Mouse (Mus musculus) MEL (cell line): ENCODE measurements around the gene Col20a1. TPM values are rescaled to one million over a fixed set of nuclear protein-coding genes. Genes with fewer than 3 reads are reported as not detected.

Experiments used
- DNase-seq: peaks from one replicate; pipeline ENCODE4 v3.0.0; 2011; ENCODE audit warnings: low read depth, low spot score
- H3K27ac ChIP-seq: 2 replicates; pipeline ENCODE4 v1.5.1; 2012; ENCODE audit warnings: low read depth, mild to moderate bottlenecking, control low read depth, low read length, moderate library complexity; ENCODE audit not compliant: control insufficient read depth
- H3K27me3 ChIP-seq, 2 experiments: fragments of 150-350 bp in 1 of 2; sonication (generic) in 1 of 2; 2 replicates each; pipeline ENCODE4 v1.6.1; 2012; ENCODE audit warnings: low read length in 2 of 2, mild to moderate bottlenecking in 2 of 2, improper control_type of control experiment in 1 of 2, moderate library complexity in 1 of 2; ENCODE audit not compliant: insufficient read depth in 2 of 2, control insufficient read depth in 1 of 2
- H3K36me3 ChIP-seq, 2 experiments: 2 replicates each; pipeline ENCODE4 v1.6.1; 2012 to 2014; ENCODE audit warnings: low read length in 2 of 2, improper control_type of control experiment in 1 of 2, inconsistent platforms in 1 of 2, mild to moderate bottlenecking in 1 of 2; ENCODE audit not compliant: insufficient read depth in 2 of 2, control insufficient read depth in 1 of 2
- H3K4me1 ChIP-seq, 2 experiments: fragments of 150-350 bp in 1 of 2; sonication (generic) in 1 of 2; 2 replicates each; pipeline ENCODE4 v1.6.1; 2012; ENCODE audit warnings: low read length in 2 of 2, improper control_type of control experiment in 1 of 2, mild to moderate bottlenecking in 1 of 2; ENCODE audit not compliant: insufficient read depth in 2 of 2, control insufficient read depth in 1 of 2
- H3K4me3 ChIP-seq, 2 experiments: fragments of 150-350 bp in 1 of 2; sonication (generic) in 1 of 2; 2 replicates each; pipeline ENCODE4 v1.5.1; 2012; ENCODE audit warnings: low read depth in 2 of 2, low read length in 2 of 2, mild to moderate bottlenecking in 2 of 2, moderate library complexity in 2 of 2, control low read depth in 1 of 2, improper control_type of control experiment in 1 of 2; ENCODE audit not compliant: control insufficient read depth in 1 of 2, insufficient read depth in 1 of 2
- H3K79me2 ChIP-seq: 2 replicates; pipeline ENCODE4 v1.6.1; 2012; ENCODE audit warnings: mild to moderate bottlenecking, low read length, moderate library complexity; ENCODE audit not compliant: control insufficient read depth, poor library complexity, insufficient read depth
- H3K9ac ChIP-seq: 2 replicates; pipeline ENCODE4 v1.6.1; 2012; ENCODE audit warnings: low read depth, mild to moderate bottlenecking, control low read depth, low read length, moderate library complexity; ENCODE audit not compliant: control insufficient read depth, poor library complexity, severe bottlenecking
- H3K9me3 ChIP-seq: fragments of 150-350 bp; sonication (generic); replicated peaks from 2 replicates; pipeline ENCODE4 v1.6.1; 2012; ENCODE audit warnings: mild to moderate bottlenecking, low read length, improper control_type of control experiment, moderate library complexity; ENCODE audit not compliant: insufficient read depth
- BHLHE40 ChIP-seq: IDR thresholded peaks from 2 replicates; pipeline ENCODE4 v1.6.1; 2012; ENCODE audit warnings: low read depth, mild to moderate bottlenecking, inconsistent platforms, low read length, improper control_type of control experiment, borderline replicate concordance
- CHD2 ChIP-seq: IDR thresholded peaks from 2 replicates; pipeline ENCODE4 v1.6.1; 2011; ENCODE audit warnings: low read length, improper control_type of control experiment
- CTCF ChIP-seq, 3 experiments: IDR thresholded peaks in 2 of 3; conservative IDR thresholded peaks in 1 of 3; 2 replicates each; pipeline ENCODE4 v1.5.1; 2011 to 2012; ENCODE audit warnings: low read length in 3 of 3, low read depth in 2 of 3, mild to moderate bottlenecking in 2 of 3, improper control_type of control experiment in 1 of 3, inconsistent platforms in 1 of 3, mixed read lengths in 1 of 3, moderate library complexity in 1 of 3; ENCODE audit not compliant: control insufficient read depth in 1 of 3, insufficient read depth in 1 of 3, poor library complexity in 1 of 3, severe bottlenecking in 1 of 3
- ELF1 ChIP-seq: IDR thresholded peaks from 2 replicates; pipeline ENCODE4 v1.6.1; 2014; ENCODE audit warnings: low read depth, mild to moderate bottlenecking, inconsistent platforms, low read length, improper control_type of control experiment, moderate library complexity
- ETS1 ChIP-seq: IDR thresholded peaks from 2 replicates; pipeline ENCODE4 v1.6.1; 2012; ENCODE audit warnings: low read depth, mild to moderate bottlenecking, inconsistent platforms, low read length, improper control_type of control experiment, moderate library complexity
- GABPA ChIP-seq: IDR thresholded peaks from 2 replicates; pipeline ENCODE4 v1.6.1; 2012; ENCODE audit warnings: low read depth, mild to moderate bottlenecking, inconsistent platforms, low read length, improper control_type of control experiment, moderate library complexity
- GATA1 ChIP-seq: IDR thresholded peaks from 2 replicates; pipeline ENCODE4 v1.6.1; 2011; ENCODE audit warnings: low read depth, low read length, improper control_type of control experiment
- HCFC1 ChIP-seq: IDR thresholded peaks from 2 replicates; pipeline ENCODE4 v1.6.1; 2012; ENCODE audit warnings: low read depth, mild to moderate bottlenecking, inconsistent platforms, low read length, improper control_type of control experiment, moderate library complexity
- KAT2A ChIP-seq: conservative IDR thresholded peaks from 2 replicates; pipeline ENCODE4 v1.6.1; 2012; ENCODE audit warnings: low read depth, low read length, improper control_type of control experiment, inconsistent platforms
- MAFK ChIP-seq: IDR thresholded peaks from 2 replicates; pipeline ENCODE4 v1.6.1; 2011; ENCODE audit warnings: low read depth, mild to moderate bottlenecking, low read length, improper control_type of control experiment, borderline replicate concordance
- MAX ChIP-seq: IDR thresholded peaks from 2 replicates; pipeline ENCODE4 v1.6.1; 2011; ENCODE audit warnings: low read length, improper control_type of control experiment
- MAZ ChIP-seq: IDR thresholded peaks from 2 replicates; pipeline ENCODE4 v1.6.1; 2012; ENCODE audit warnings: low read depth, mild to moderate bottlenecking, inconsistent platforms, low read length, improper control_type of control experiment
- MEF2A ChIP-seq: IDR thresholded peaks from 2 replicates; pipeline ENCODE4 v1.6.1; 2014; ENCODE audit warnings: low read depth, mild to moderate bottlenecking, inconsistent platforms, low read length, improper control_type of control experiment; ENCODE audit not compliant: poor library complexity, insufficient replicate concordance, severe bottlenecking; ENCODE audit errors: extremely low read depth
- MYB ChIP-seq: IDR thresholded peaks from 2 replicates; pipeline ENCODE4 v1.6.1; 2011; ENCODE audit warnings: mild to moderate bottlenecking, low read depth, low read length, improper control_type of control experiment
- NELFE ChIP-seq: IDR thresholded peaks from 2 replicates; pipeline ENCODE4 v1.6.1; 2011; ENCODE audit warnings: low read depth, low read length, improper control_type of control experiment
- POLR2A ChIP-seq, 2 experiments: IDR thresholded peaks; 2 replicates each; pipeline ENCODE4 v1.6.1; 2011 to 2012; ENCODE audit warnings: low read length in 2 of 2, mild to moderate bottlenecking in 2 of 2, control low read depth in 1 of 2, improper control_type of control experiment in 1 of 2, low read depth in 1 of 2, moderate library complexity in 1 of 2; ENCODE audit not compliant: control insufficient read depth in 1 of 2, insufficient read depth in 1 of 2, poor library complexity in 1 of 2
- POLR2AphosphoS2 ChIP-seq: IDR thresholded peaks from 2 replicates; pipeline ENCODE4 v1.6.1; 2011; ENCODE audit warnings: low read length, improper control_type of control experiment
- RAD21 ChIP-seq: IDR thresholded peaks from 2 replicates; pipeline ENCODE4 v1.6.1; 2011; ENCODE audit warnings: mild to moderate bottlenecking, low read depth, low read length, improper control_type of control experiment
- RCOR1 ChIP-seq: IDR thresholded peaks from 2 replicates; pipeline ENCODE4 v1.6.1; 2012; ENCODE audit warnings: low read depth, mild to moderate bottlenecking, inconsistent platforms, low read length, improper control_type of control experiment
- SIN3A ChIP-seq: IDR thresholded peaks from 2 replicates; pipeline ENCODE4 v1.6.1; 2012; ENCODE audit warnings: low read length, improper control_type of control experiment, inconsistent platforms
- SMC3 ChIP-seq: IDR thresholded peaks from 2 replicates; pipeline ENCODE4 v1.6.1; 2011; ENCODE audit warnings: low read depth, low read length, improper control_type of control experiment
- TAL1 ChIP-seq: IDR thresholded peaks from 2 replicates; pipeline ENCODE4 v1.6.1; 2012; ENCODE audit warnings: mild to moderate bottlenecking, inconsistent platforms, low read length, moderate library complexity, mixed read lengths
- TBP ChIP-seq: IDR thresholded peaks from 2 replicates; pipeline ENCODE4 v1.8.0; 2011; ENCODE audit warnings: low read depth, low read length, improper control_type of control experiment
- UBTF ChIP-seq: IDR thresholded peaks from 2 replicates; pipeline ENCODE4 v1.6.1; 2012; ENCODE audit warnings: low read depth, mild to moderate bottlenecking, inconsistent platforms, low read length, improper control_type of control experiment, moderate library complexity, borderline replicate concordance; ENCODE audit not compliant: insufficient read depth
- USF1 ChIP-seq: IDR thresholded peaks from 2 replicates; pipeline ENCODE4 v1.6.1; 2014; ENCODE audit warnings: low read depth, mild to moderate bottlenecking, inconsistent platforms, low read length, improper control_type of control experiment, moderate library complexity
- USF2 ChIP-seq, 2 experiments: IDR thresholded peaks; 2 replicates each; pipeline ENCODE4 v1.6.1; 2011 to 2012; ENCODE audit warnings: improper control_type of control experiment in 2 of 2, low read length in 2 of 2, borderline replicate concordance in 1 of 2, inconsistent platforms in 1 of 2, low read depth in 1 of 2, mild to moderate bottlenecking in 1 of 2; ENCODE audit not compliant: insufficient read depth in 1 of 2
- ZC3H11A ChIP-seq: IDR thresholded peaks from 2 replicates; pipeline ENCODE4 v1.6.1; 2012; ENCODE audit warnings: low read depth, mild to moderate bottlenecking, inconsistent platforms, low read length, improper control_type of control experiment
- ZMIZ1 ChIP-seq: IDR thresholded peaks from 2 replicates; pipeline ENCODE4 v1.6.1; 2012; ENCODE audit warnings: low read depth, mild to moderate bottlenecking, inconsistent platforms, low read length, improper control_type of control experiment, moderate library complexity
- polyA plus RNA-seq, 2 experiments: library from polyadenylated mRNA; stranded (reverse) in 1 of 2; unstranded in 1 of 2; fragments of >175 nt in 1 of 2; fragments of >200 nt in 1 of 2; gene quantifications; 2 replicates each; pipeline versions ENCODE4 v1.2.1 to v1.2.4; 2012; ENCODE audit warnings: low replicate concordance in 2 of 2, low read depth in 1 of 2; ENCODE audit not compliant: insufficient read length in 2 of 2, insufficient read depth in 1 of 2, missing spikeins in 1 of 2
- total RNA-seq: library from RNA; depleted of rRNA; stranded (reverse); fragments of 300-350 nt; gene quantifications from 2 replicates; pipeline ENCODE4 v1.2.3, GENCODE M21; 2012

The Col20a1 gene
- total and polyA plus RNA-seq, 3 experiments, result 0.23 to 0.40 TPM; not detected in 1

DNA sequence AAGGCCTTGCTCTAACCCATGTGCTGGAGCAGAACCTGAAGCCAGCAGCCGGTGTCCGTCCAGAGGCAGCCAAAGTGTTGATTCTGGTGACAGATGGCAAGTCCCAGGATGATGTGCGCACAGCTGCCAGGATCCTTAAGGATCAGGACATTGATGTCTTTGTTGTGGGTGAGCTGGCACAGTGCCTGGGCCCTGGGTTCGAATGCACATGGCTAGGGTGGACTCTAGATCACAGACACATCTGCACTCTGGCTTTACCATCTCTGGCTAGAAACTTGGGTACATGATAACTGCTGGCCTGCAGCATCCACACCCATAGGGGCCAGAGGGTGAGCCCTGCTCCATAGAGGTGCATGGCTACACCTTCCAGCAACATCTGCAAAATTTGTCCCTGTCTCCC lies 9.1 kb downstream of the Col20a1 start:
- no peak for DNase-seq
- Histone ChIP-seq H3K4me1 (no peaks in the 10 kb centered on the region), H3K4me3 (no peak overlapping the region), H3K9ac (no peak overlapping the region), H3K79me2 (no peaks in the 10 kb centered on the region), H3K36me3 (no peaks in the 10 kb centered on the region), H3K27me3 (peaks cover 0 to under 1% of the 10 kb centered on the region in 2 experiments; a peak in 1 of 4 replicates), H3K9me3 (no peaks in the 10 kb centered on the region), H3K27ac (no peak overlapping the region)
- no peak for TF ChIP-seq TAL1

DNA sequence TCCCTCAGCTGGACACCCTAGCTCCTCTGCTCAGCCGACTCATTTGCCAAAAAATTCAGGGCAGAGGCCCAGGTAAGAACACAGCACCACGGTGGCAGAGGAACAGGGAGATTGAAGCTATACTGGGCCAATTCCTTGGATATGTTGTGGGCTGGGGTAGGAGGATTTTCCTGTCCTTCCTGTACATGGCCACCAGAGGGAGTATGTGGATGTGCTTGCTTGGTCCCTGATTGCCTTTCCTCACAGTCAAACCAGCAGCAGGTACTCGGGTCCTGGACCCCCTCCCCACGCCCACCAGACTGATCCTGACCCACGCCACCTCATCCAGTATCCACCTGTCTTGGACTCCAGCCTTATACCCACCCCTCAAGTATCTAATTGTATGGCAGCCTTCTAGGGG lies 10.1 kb downstream of the Col20a1 start:
- Histone ChIP-seq H3K9ac (no peak overlapping the region), H3K27ac (no peak overlapping the region), H3K79me2 (no peaks in the 10 kb centered on the region), H3K4me3 (no peak overlapping the region), H3K4me1 (no peaks in the 10 kb centered on the region), H3K27me3 (no peaks in the 10 kb centered on the region), H3K36me3 (no peaks in the 10 kb centered on the region), H3K9me3 (no peaks in the 10 kb centered on the region)
- TF ChIP-seq MYB (no peak), TAL1 (no peak), TBP (no peak), SIN3A (no peak), KAT2A (no peak), RAD21 (peak; percentile 61), MEF2A (no peak), BHLHE40 (no peak), HCFC1 (no peak), USF2 (IDR thresholded peaks at IDR 0.05; ENCODE audit: borderline replicate concordance in 1 of 2, insufficient read depth in 1 of 2, low read depth in 1 of 2, low read length in 2 of 2) (no peak), GATA1 (no peak), NELFE (no peak), MAX (no peak), POLR2AphosphoS2 (no peak), ZC3H11A (peak; percentile 43), ZMIZ1 (no peak), ETS1 (no peak), MAZ (no peak), POLR2A (IDR thresholded peaks at IDR 0.05; ENCODE audit: control insufficient read depth in 1 of 2, insufficient read depth in 1 of 2, low read depth in 1 of 2, low read length in 2 of 2, poor library complexity in 1 of 2) (no peak), CHD2 (no peak), RCOR1 (no peak), USF1 (no peak), CTCF (IDR thresholded peaks at IDR 0.05 in 2 of 3, conservative IDR thresholded peaks at IDR 0.05 in 1 of 3; ENCODE audit: control insufficient read depth in 1 of 3, insufficient read depth in 1 of 3, low read depth in 2 of 3, low read length in 3 of 3, poor library complexity in 1 of 3, severe bottlenecking in 1 of 3) (peak; percentile 73 to 88 (median 80)), SMC3 (peak; percentile 88), GABPA (no peak), MAFK (no peak), ELF1 (no peak), UBTF (no peak)
- peak; percentile 51 for DNase-seq
